Mouse (Mus musculus): ENCODE measurements around the gene Thrb. TPM values are rescaled to one million over a fixed set of nuclear protein-coding genes. Genes with fewer than 3 reads are reported as not detected.

The Thrb gene
- polyA plus RNA-seq, 1 experiment from 2014 or later: 1.2 TPM

DNA sequence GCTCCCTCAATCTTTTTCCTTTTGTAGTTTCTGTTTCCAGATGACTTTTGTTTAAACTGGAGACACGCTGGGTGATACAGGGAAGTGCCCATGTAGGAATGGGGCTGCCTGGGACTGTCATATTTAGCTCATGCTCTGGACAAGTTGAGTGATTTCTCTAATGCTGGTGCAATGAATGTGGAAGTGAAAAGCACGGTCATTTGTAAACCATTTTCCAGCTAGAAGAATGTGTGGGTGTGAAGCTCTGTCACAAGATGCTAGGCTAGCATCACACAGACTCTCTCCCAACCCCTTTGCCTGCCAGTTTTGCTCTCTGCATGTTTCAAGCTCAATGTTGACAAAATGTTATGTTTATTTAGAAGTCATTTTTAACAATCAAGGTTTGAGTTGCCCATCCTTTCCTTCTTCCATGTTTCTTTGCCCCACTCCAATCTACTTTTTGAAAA is 83.7 kb downstream of the Thrb start:
- H3K36me3 ChIP-seq (ENCODE audit: control insufficient read depth, insufficient read depth): no peaks in the 10 kb centered on the region
- no peak overlapping the region for H3K9ac ChIP-seq (ENCODE audit: low read length)
- no peak overlapping the region; the same call in 1 of the 2 replicates for H3K27ac ChIP-seq (ENCODE audit: low read length)
- 70% methylated on average over 2 of the region's 2 CpGs for WGBS
- no peak for ATAC-seq (replicated peaks; ENCODE audit: extremely low read depth, insufficient read depth, low FRiP score)
- H3K4me3 ChIP-seq (ENCODE audit: low read length): no peak overlapping the region
- H3K4me1 ChIP-seq (ENCODE audit: control insufficient read depth, insufficient read depth, low read length): 0 out of 2 replicates have a peak, but pooled peaks cover 2% of the 10 kb centered on the region
- H3K27me3 ChIP-seq (ENCODE audit: control insufficient read depth, insufficient read depth, low read length): no peaks in the 10 kb centered on the region
- no peak overlapping the region for H3K4me2 ChIP-seq (ENCODE audit: low read depth, low read length)
- H3K9me3 ChIP-seq (replicated peaks; ENCODE audit: control insufficient read depth, low read length): no peaks in the 10 kb centered on the region

DNA sequence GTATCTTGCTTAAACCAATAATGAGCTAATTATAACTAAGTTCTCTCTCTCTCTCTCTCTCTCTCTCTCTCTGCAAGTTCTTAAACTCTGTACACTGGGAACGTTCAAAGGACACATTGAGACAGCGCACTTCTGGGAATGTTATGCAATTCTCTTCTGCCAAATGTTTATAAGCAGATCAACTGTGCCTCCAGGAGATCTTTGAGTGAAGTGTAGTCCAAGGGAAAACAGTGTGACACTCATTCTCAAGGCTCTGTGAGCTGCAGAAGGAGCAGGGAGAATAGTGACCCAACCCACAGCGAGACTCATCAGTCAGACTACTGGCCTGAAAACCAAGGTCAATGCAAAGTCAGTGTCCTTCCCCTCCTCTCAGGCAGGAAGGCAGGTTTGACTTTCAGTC is 87.9 kb downstream of the Thrb start:
- H3K4me3 ChIP-seq (ENCODE audit: low read length): no peak overlapping the region
- ATAC-seq (replicated peaks; ENCODE audit: extremely low read depth, insufficient read depth, low FRiP score): no peak
- H3K27me3 ChIP-seq (ENCODE audit: control insufficient read depth, insufficient read depth, low read length): no peaks in the 10 kb centered on the region
- H3K36me3 ChIP-seq (ENCODE audit: control insufficient read depth, insufficient read depth): no peaks in the 10 kb centered on the region
- 0 out of 2 replicates have a peak, but pooled peaks cover under 1% of the 10 kb centered on the region for H3K4me1 ChIP-seq (ENCODE audit: control insufficient read depth, insufficient read depth, low read length)
- no peaks in the 10 kb centered on the region for H3K9me3 ChIP-seq (replicated peaks; ENCODE audit: control insufficient read depth, low read length)
- no peak overlapping the region for H3K27ac ChIP-seq (ENCODE audit: low read length)
- 69% methylated on average over 3 of the region's 3 CpGs for WGBS
- H3K9ac ChIP-seq (ENCODE audit: low read length): no peak overlapping the region
- H3K4me2 ChIP-seq (ENCODE audit: low read depth, low read length): no peak overlapping the region

DNA sequence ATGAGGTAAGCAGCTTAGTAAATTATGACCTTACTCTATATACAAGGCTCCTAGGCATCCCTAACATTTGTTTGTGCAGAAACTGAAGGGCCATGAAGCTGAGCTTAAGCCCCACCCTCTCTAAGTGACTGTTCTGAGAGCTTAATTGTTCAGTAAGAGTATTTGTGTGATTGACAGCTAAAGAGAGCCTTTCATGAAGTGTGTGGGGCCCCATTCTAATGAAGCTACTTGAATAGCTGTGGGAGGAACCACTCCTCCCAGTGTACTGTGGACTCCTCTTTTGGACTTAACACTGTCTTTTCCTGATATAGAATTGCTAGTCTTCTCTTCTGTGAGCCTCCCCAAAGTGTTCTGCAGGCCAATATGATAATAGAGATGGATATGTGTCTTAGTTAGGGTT is 88.9 kb downstream of the Thrb start:
- H3K36me3 ChIP-seq (ENCODE audit: control insufficient read depth, insufficient read depth): no peaks in the 10 kb centered on the region
- no peaks in the 10 kb centered on the region for H3K27me3 ChIP-seq (ENCODE audit: control insufficient read depth, insufficient read depth, low read length)
- no peak for ATAC-seq (replicated peaks; ENCODE audit: extremely low read depth, insufficient read depth, low FRiP score)
- no peak overlapping the region for H3K4me2 ChIP-seq (ENCODE audit: low read depth, low read length)
- no peaks in the 10 kb centered on the region for H3K4me1 ChIP-seq (ENCODE audit: control insufficient read depth, insufficient read depth, low read length)
- no peak overlapping the region for H3K27ac ChIP-seq (ENCODE audit: low read length)
- H3K4me3 ChIP-seq (ENCODE audit: low read length): no peak overlapping the region
- H3K9ac ChIP-seq (ENCODE audit: low read length): no peak overlapping the region
- H3K9me3 ChIP-seq (replicated peaks; ENCODE audit: control insufficient read depth, low read length): no peaks in the 10 kb centered on the region

DNA sequence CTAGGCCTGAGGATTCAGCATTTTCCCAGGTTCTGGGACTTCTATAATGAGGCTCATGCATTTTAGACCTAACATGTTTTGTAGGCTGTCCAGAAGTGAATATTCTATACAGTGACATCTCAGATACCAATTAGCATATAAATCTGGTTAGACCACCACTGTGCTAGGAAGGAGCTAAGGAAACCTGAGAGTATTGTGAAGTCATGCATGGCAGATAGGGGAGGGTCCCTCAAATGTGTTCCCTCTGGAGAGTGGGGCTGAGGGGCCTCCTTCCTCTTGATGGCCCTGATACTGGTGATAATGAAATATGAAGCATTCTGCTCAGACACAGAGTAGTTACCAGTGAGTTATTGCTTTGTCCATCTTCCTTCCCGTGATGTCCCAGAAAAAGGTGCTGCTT is 91.8 kb downstream of the Thrb start:
- no peaks in the 10 kb centered on the region for H3K27me3 ChIP-seq (ENCODE audit: control insufficient read depth, insufficient read depth, low read length)
- no peaks in the 10 kb centered on the region for H3K4me1 ChIP-seq (ENCODE audit: control insufficient read depth, insufficient read depth, low read length)
- H3K9me3 ChIP-seq (replicated peaks; ENCODE audit: control insufficient read depth, low read length): no peaks in the 10 kb centered on the region
- H3K4me2 ChIP-seq (ENCODE audit: low read depth, low read length): no peak overlapping the region
- no peaks in the 10 kb centered on the region for H3K36me3 ChIP-seq (ENCODE audit: control insufficient read depth, insufficient read depth)
- H3K27ac ChIP-seq (ENCODE audit: low read length): no peak overlapping the region
- ATAC-seq (replicated peaks; ENCODE audit: extremely low read depth, insufficient read depth, low FRiP score): no peak
- no peak overlapping the region for H3K9ac ChIP-seq (ENCODE audit: low read length)
- 84% methylated on average over 1 of the region's 1 CpGs for WGBS
- H3K4me3 ChIP-seq (ENCODE audit: low read length): no peak overlapping the region

DNA sequence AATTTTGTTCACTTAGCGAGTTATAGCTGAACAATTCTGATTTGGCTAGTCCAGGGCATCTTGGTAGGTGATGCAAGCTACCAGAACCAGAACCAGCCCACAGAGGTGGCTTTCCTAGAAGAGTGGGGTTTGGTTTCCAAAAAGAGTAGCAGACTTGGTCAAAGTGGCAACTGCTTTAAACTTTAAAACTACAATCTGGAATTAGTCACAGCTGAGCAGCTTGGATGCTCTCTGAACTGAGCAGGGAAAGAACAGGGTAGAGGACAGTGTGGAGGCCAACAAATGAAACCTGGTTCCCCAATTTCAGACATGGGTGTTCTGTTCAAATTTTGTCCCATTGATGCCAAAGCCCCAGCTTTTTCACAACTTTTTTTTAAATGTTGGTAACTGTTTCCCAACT is 93.4 kb downstream of the Thrb start:
- no peak for ATAC-seq (replicated peaks; ENCODE audit: extremely low read depth, insufficient read depth, low FRiP score)
- H3K9ac ChIP-seq (ENCODE audit: low read length): no peak overlapping the region
- H3K4me3 ChIP-seq (ENCODE audit: low read length): no peak overlapping the region
- 73% methylated on average over 1 of the region's 1 CpGs for WGBS
- no peaks in the 10 kb centered on the region for H3K4me1 ChIP-seq (ENCODE audit: control insufficient read depth, insufficient read depth, low read length)
- no peaks in the 10 kb centered on the region for H3K27me3 ChIP-seq (ENCODE audit: control insufficient read depth, insufficient read depth, low read length)
- H3K36me3 ChIP-seq (ENCODE audit: control insufficient read depth, insufficient read depth): no peaks in the 10 kb centered on the region
- H3K4me2 ChIP-seq (ENCODE audit: low read depth, low read length): no peak overlapping the region
- H3K9me3 ChIP-seq (replicated peaks; ENCODE audit: control insufficient read depth, low read length): no peaks in the 10 kb centered on the region
- H3K27ac ChIP-seq (ENCODE audit: low read length): no peak overlapping the region

DNA sequence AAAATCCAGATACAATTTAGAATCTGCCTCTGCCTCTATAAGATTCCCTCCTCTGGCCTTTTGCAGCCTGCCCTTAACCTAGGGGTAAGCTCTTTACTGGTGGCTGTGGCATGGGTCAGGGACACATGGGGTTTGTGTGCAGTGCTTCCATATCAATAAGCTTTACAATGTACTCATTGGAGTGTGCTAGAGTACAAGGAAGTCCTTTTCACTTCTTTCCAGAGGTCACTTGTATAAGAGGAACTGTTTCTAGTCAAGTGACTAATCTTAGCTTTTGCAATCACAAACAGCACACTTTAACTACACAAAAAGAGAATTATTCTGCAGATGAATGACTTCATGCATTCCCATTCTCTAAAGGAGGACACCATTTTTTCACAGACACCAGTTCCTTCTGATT is 96.7 kb downstream of the Thrb start:
- Histone ChIP-seq H3K4me2 (ENCODE audit: low read depth, low read length) (no peak overlapping the region), H3K27me3 (ENCODE audit: control insufficient read depth, insufficient read depth, low read length) (no peaks in the 10 kb centered on the region), H3K9ac (ENCODE audit: low read length) (no peak overlapping the region), H3K4me3 (ENCODE audit: low read length) (no peak overlapping the region), H3K27ac (ENCODE audit: low read length) (no peak overlapping the region), H3K4me1 (ENCODE audit: control insufficient read depth, insufficient read depth, low read length) (no peaks in the 10 kb centered on the region), H3K36me3 (ENCODE audit: control insufficient read depth, insufficient read depth) (no peaks in the 10 kb centered on the region), H3K9me3 (replicated peaks; ENCODE audit: control insufficient read depth, low read length) (no peaks in the 10 kb centered on the region)
- ATAC-seq (replicated peaks; ENCODE audit: extremely low read depth, insufficient read depth, low FRiP score): no peak

DNA sequence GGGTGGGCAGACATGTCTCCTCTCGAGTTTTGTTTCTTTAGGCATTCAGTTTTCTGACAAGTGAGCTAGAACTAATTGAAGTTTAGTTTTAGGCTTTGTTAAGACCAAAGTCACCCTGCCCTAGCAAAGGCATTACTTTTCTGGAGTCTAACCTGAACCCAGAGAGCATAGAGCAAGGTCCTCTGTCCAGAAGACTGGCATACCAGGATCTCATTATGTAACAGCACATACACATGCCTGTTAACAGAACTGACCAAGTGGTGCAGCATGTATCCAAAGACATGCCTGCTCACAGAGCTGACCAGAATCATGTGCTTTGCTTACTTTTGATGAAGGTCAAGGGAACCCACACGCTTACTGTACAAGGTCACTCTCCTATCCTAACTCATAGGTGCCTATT is 107.9 kb downstream of the Thrb start:
- Histone ChIP-seq H3K27me3 (ENCODE audit: control insufficient read depth, insufficient read depth, low read length) (no peaks in the 10 kb centered on the region), H3K36me3 (ENCODE audit: control insufficient read depth, insufficient read depth) (no peaks in the 10 kb centered on the region), H3K4me1 (ENCODE audit: control insufficient read depth, insufficient read depth, low read length) (no peaks in the 10 kb centered on the region), H3K9me3 (replicated peaks; ENCODE audit: control insufficient read depth, low read length) (no peaks in the 10 kb centered on the region), H3K4me3 (ENCODE audit: low read length) (no peak overlapping the region), H3K9ac (ENCODE audit: low read length) (no peak overlapping the region), H3K4me2 (ENCODE audit: low read depth, low read length) (no peak overlapping the region), H3K27ac (ENCODE audit: low read length) (no peak overlapping the region)
- ATAC-seq (replicated peaks; ENCODE audit: extremely low read depth, insufficient read depth, low FRiP score): no peak
- WGBS: 64% methylated on average over 2 of the region's 2 CpGs

DNA sequence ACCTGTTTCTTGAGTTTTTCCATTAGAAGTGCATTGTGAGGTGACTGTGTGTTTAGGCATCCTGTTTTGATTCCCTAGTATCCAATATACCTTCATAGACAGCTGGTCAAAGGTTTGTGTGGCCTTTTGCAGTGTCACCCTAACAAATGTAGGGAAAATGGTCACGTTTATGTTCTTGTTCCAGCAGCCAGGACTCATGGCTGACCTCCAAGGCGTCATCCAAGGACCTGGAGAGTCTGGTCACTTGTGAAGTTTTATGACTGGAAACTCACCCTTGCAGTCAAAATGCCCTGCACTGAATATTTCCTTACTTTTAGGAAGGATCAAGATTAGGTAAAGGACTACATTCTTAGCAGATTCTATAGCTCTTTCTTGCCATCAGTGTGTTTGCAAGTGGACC is 114.3 kb downstream of the Thrb start:
- Histone ChIP-seq H3K9me3 (replicated peaks; ENCODE audit: control insufficient read depth, low read length) (no peaks in the 10 kb centered on the region), H3K4me1 (ENCODE audit: control insufficient read depth, insufficient read depth, low read length) (no peaks in the 10 kb centered on the region)
- 52% methylated on average over 2 of the region's 2 CpGs for WGBS

DNA sequence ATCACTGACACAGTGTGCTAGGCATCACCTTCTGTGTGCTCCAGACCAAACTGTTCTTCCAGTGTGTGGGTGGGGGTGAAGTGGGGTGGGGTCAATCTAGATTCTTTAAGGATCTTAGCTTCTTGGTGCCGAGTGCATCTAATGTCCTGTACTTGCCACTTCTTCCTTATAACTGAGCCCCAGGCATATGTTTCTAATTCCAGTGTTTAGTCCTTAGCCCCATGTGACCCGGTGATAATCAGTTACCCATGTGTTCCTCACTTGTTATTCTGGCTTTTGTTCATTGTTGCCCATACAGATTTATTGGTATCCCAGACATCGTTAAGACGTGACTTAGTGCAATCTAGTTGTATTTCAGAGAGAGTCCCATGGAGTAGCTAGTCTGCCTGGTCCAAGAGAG is 121.9 kb downstream of the Thrb start:
- 75% methylated on average over 4 of the region's 4 CpGs for WGBS
- Histone ChIP-seq H3K36me3 (ENCODE audit: control insufficient read depth, insufficient read depth) (no peaks in the 10 kb centered on the region), H3K27me3 (ENCODE audit: control insufficient read depth, insufficient read depth, low read length) (no peaks in the 10 kb centered on the region), H3K4me3 (ENCODE audit: low read length) (no peak overlapping the region), H3K9me3 (replicated peaks; ENCODE audit: control insufficient read depth, low read length) (no peaks in the 10 kb centered on the region), H3K27ac (ENCODE audit: low read length) (no peak overlapping the region), H3K4me1 (ENCODE audit: control insufficient read depth, insufficient read depth, low read length) (peaks cover 3% of the 10 kb centered on the region; the same call in 1 of the 2 replicates), H3K4me2 (ENCODE audit: low read depth, low read length) (no peak overlapping the region), H3K9ac (ENCODE audit: low read length) (no peak overlapping the region)
- no peak for ATAC-seq (replicated peaks; ENCODE audit: extremely low read depth, insufficient read depth, low FRiP score)

More for the DNA sequence above, 114.3 kb downstream of the Thrb start:
- Histone ChIP-seq H3K36me3 (ENCODE audit: control insufficient read depth, insufficient read depth) (no peaks in the 10 kb centered on the region), H3K27ac (ENCODE audit: low read length) (no peak overlapping the region), H3K4me2 (ENCODE audit: low read depth, low read length) (no peak overlapping the region), H3K9ac (ENCODE audit: low read length) (no peak overlapping the region), H3K27me3 (ENCODE audit: control insufficient read depth, insufficient read depth, low read length) (no peaks in the 10 kb centered on the region), H3K4me3 (ENCODE audit: low read length) (no peak overlapping the region)
- ATAC-seq (replicated peaks; ENCODE audit: extremely low read depth, insufficient read depth, low FRiP score): no peak

Data from heart, embryonic 16.5 days (tissue).